Mouse (Mus musculus) T-helper 1 cell (primary cell): ENCODE data around the gene Zfp775.
"Not testable (repeated sequence)": the region's sequence is repeated elsewhere in the genome, so short reads cannot be mapped to it uniquely, and the experiment has no call there.

Experiments used
- in situ Hi-C: fragments of 300-600 bp; cut with MboI, MseI; formaldehyde crosslinking; loops from one replicate; pipeline ENCODE4 v1.15.1; 2025; ENCODE audit warnings: high pct_unique_total_duplicates

Zfp775 gene

DNA sequence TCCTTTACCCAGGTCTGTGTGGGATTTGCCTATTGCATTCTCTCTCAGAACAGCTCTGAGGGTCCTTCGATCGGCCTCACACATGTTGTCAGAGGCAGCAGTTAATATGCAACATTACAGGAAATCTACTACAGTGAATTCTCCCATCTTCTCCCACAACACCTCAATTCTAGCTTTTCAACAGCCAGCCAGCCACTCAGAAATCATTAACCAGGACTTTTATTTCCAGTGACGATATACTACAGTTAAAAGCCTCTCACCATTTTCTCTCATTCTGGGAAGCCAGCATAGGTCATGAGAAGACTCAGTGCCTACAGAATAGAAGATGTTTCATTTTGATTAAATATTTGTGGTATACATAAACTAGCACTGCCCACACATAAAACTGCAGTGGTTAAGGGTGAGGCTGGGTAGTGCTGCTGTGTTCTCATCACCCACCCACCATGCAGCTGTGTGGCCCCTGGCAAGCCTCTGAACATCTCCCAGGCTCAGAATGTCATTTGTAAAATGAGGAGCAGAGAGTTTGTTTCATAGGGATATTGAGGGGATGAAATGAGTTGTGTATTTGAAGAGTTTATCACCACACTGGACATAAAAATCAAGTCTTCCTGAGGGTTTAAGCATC is 10.5 kb upstream of the Zfp775 start:
- in situ Hi-C loops: no loop called here

DNA sequence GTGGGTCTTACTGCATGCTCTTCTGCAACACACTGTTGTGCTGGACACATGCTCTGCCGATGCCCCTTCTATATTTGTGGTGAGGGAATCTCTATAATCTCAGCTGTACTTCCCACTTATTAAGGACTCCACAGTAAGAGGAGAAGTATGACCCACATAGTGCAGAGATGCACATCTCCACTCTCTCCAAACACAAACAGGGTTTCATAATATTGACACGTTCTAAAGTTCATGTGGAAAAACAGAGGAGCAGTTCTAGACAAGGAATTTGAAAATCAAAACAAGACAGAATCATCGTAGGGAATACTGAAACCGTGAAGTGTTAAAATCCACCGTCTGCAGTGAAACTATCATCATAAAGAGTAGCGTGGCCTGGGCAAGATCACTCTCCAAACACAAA is 10.0 kb upstream of the Zfp775 start:
- in situ Hi-C loops: no loop called here

DNA sequence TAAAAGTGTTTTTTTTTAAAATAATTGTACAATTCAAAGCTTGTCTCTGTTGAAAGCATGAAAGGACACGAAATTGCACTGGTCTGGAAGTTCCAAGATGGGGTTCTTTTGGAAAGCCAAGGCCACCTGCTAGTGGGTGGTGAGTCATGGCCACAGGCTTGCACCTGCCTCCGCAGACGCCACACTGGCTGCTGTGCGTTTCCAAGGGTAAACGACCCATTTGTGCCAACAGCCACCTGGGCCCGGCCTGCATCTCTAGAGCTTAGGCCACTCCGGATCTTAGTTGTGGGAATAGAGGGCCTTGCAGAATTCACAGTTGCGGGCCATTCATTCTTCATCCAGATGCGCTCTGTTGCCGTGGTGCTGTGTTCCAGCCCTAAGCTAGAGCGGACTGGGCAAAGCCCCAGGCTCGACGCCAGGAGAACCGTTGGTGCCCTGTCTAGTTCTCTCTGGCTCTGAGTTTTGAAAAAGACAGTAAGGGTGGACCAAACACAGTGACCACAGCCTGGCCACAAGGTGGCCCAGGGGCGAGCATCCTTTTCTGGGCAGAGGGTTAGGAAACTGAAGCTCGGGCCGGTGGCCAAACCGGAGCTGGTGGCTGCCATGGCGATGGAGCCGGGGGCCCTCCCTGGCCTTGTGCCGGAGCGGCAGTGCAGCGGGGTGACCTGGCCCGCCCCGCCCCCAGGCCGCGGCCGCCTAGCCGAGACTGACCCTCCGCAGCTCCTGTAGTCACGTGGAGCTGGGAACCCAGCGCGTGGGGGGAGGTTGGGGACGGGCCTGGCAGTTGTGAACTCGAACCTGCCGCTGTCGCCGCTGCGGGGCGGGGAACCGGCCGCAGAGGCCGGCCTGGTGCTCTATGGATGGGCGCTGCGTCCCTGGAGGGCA is 8.5 kb upstream of the Zfp775 start, which contains the start of the genes Repin1 and Gm44965:
Repin1 (plus strand) TSS at position 726 of the 885 bp plus-strand sequence.
Gm44965 (plus strand) TSS at position 784 of the 885 bp plus-strand sequence.
- in situ Hi-C loops: no loop called here

DNA sequence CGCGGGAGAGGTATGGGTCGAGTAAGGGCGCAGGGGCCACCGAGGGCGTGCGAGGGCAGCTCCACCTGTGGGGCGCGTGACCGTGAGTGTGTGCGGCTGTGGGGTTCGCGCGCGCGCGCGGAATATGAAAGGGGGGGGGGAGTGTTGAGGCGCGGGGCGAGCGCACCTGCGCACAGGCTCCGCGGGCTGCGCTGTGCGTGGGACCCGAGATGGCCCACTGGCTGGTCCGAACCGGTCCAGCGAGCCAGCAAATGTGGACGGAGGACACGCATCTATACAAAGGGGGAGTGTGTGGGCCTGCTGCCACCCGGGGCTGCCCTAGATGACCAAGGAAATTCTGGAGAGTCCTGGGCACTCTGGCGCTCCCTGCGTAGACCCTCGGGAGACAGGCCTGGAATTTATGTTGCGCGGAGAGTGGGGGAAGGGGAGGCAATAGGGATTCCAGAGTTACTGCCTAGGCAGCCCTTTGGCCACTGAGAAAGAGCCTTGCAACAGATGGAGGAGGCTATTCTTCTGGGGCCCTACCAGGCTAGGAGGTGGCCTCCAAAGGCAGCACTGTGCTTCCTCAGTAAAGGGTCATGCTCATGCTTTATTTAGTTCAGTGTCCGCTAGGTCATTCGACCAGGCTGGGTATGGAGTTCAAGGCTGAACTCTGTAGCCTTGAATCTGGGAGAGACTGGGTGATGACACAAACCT is 7.7 kb upstream of the Zfp775 start:
- in situ Hi-C loops: no loop called here

DNA sequence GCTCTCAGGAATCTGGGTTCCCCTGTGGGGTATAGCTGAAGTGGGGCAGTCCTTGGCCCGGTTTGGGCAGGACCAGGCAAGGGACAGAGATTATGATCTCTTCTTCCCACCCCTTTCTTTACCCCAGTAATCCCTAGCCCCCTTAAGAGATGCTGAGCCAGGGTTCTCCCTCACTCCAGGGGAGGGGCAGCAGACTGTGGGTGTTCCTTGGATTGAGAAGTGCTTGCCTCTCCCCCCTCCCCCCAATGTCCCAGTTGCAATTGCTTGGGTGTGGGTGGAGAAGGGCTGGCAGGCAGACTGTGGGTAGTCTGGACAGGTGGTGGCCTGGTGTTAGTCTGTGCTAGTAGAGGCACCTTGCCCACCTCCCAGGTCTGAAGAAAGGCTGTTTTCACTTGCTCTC is 6.6 kb upstream of the Zfp775 start:
- in situ Hi-C loops: no loop called here

DNA sequence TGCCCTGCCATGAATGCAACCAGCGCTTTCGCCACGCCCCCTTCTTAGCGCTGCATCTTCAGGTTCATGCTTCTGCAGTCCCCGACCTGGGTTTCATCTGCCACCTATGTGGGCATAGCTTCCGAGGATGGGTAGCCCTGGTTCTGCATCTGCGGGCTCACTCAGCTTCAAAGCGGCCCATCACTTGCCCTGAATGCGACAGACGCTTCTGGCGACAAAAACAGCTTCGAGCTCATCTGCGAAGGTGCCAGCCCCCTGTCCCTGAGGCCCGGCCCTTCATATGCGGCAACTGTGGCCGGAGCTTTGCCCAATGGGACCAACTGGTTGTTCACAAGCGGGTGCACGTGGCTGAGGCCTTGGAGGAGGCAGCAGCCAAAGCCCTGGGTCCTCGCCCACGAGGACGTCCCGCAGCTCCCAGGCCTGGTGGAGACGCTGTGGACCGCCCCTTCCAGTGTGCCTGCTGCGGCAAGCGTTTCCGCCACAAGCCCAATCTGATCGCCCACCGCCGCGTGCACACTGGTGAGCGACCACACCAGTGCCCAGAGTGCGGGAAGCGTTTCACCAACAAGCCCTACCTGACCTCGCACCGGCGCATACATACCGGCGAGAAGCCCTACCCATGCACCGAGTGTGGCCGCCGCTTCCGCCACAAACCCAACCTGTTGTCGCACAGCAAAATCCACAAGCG is 5.2 kb upstream of the Zfp775 start:
- in situ Hi-C loops: no loop called here

DNA sequence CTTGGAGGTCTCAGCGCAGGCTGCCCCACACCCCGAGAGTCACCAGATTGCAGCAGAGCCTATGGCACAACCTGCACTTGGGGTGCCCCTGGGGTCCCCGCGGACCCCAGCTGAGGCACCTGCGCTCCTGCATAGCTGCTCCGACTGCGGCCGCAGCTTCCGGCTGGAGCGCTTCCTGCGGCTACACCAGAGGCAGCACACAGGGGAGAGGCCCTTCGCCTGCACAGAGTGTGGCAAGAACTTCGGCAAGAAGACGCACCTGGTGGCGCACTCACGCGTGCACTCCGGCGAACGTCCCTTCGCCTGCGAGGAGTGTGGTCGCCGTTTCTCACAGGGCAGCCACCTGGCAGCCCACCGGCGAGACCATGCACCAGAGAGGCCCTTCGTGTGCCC is 4.6 kb upstream of the Zfp775 start:
- in situ Hi-C loops: no loop called here

DNA sequence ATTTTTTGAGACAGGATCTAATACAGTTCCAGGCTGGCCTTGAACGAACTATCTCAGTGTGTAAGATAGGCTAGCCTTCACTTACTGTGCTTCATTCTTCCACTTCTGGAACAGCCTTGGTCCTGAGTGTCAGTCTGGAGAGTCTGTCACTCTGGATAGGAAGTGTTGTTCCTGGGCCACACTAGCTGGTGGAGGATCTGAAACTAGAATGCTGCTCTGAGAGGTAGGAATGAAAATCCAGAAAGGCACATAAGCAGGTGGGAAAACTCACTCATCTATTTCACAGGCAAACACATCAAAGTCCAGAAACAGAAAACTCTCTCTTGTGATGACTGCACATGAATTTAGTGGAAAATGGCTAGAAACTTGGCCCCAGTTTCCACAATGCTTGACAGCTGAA is 1.3 kb upstream of the Zfp775 start:
- in situ Hi-C loops: no loop called here

DNA sequence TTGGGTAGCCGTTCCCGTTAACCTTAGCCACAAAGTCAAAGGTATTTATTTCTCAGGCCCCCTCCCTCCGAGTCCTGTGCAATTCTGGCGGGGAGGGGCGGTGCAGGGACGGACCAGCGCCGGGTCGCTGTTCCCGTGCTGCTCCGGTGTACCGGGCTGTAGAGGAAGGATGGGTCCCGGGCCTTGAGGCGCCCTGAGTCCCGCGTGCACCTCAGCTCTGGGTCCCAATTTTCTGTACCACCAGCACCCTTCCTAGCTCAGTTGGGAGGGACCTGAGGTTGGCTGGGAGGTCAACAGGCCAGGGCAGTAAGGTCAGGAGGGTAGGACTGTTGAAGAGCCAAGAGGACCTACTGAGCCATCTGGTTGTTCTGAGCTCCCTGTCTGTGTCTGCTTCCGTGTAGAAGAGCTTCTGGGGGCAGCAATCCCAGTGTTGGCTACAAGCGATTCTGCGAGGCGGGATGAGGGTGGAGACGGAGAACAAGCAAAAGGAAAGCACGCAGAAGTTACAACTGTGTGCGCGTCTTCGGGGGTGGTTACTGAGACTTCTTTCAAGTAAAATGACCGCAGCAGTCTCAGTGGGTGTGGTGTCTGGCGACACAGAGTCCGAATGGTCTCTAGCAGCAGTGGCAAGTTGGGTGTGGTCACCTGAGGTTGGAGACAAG is 348 bp downstream of the Zfp775 start:
- in situ Hi-C loops: no loop called here

DNA sequence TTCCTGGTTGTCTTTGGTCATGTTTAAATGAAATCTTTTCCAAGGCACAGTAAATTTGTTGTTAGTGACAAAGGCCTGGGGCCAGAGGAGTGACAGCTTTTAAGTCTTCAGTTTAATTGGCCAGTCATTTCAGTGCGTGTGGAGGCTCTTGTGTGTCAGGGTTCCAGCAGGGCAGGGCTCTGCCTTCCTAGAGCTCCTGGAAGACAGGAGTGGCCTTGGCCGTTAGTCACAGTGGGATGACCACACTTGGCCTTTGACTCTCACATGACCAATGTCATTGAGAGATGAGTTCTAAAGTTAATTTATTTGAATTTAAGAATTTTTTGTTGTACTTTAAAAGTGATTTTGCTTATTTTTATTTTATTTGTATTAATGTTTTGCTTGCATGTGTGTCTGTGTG is 6.3 kb downstream of the Zfp775 start:
- in situ Hi-C loops: no loop called here

DNA sequence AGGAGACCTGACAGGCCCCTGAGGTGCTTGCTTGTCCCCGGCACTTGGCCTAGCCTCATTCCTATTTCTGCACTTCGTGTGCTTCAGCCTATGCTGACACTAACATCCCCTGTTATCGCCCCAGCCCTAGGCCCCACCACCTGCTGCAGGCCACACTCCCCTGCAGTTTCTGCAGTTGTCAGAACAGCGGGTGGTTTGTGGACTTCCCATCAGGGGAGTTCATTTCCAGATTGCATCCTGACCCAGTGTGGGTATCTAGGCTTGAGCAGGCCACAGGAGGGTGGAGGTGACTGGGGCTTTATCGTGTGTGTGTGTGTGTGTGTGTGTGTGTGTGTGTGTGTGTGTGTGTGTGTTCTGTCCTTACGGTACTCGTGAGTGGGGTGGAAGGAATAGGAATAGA is 7.6 kb downstream of the Zfp775 start:
- in situ Hi-C loops: no loop called here

DNA sequence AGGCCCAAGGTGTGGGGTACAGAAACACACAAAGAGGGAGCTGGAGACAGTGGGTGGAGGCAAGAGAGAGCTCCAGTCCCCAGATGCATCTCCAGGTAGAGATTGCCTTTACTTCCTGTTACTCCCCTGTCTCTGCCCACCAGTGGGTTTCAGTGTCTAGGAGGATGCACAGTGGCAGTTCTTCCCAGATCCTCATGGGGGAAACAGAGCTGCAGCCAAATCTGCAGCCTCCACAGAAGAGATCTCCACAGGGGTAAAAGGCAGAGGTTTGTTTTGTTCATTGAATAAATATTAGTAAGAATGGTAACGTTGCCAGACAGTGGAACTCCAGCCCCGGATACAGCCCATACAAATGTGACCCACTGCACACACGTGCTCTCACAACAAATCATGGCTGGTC is 8.8 kb downstream of the Zfp775 start:
- in situ Hi-C loops: no loop called here

DNA sequence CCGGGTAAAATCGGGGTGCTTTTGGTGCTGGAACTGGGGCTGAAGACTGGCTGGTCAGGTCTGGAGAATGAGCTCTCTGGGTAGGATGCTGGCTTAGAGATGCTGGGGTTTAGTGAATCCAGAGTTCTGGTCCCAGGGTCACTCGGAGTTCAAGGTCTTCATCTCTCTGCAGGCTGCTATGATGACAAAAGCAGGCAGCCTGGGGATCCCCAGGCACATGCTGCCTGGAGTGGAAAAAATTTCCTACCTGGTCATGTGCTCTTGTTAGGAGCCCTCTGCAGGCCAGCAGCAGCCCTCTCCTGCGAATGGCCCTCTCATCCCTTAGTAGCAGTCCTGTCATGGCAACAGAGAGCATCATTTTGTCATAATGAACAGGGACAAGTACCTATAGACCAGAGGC is 11.6 kb downstream of the Zfp775 start:
- in situ Hi-C loops: no loop called here

DNA sequence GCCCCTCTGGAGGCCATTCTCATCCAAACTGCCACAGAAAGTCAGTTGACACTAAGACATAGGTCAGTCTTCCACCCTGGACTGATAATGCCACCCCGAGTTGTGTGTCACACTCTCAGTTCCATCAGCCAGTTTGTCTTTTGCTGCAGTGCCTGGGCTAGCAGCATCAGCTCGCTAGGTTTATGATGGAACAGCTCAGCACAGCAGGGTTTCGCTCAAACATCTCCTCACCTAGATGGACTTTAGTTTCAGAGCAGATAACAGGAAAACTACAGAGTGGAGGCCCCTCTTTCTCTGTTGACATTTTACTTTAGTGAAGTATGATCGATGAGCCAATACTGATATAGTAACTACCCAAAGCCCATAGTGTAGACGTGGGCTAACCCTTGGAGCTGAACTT is 12.9 kb downstream of the Zfp775 start:
- in situ Hi-C loops: no loop called here

DNA sequence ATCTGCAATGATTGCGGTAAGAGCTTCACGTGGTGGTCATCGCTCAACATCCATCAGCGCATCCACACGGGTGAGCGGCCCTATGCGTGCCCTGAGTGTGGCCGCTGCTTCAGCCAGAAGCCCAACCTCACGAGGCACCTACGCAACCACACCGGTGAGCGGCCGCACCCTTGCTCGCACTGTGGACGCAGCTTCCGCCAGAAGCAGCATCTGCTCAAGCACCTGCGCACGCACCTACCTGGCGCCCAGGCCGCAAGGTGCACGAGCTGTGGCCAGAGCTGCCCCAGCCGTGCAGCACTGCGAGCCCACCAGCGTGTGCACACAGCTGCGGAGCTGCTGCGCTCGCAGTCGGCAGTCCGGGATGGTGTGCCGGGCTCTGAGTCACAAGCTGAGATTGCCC is 18.2 kb downstream of the Zfp775 start:
- in situ Hi-C loops: no loop called here

DNA sequence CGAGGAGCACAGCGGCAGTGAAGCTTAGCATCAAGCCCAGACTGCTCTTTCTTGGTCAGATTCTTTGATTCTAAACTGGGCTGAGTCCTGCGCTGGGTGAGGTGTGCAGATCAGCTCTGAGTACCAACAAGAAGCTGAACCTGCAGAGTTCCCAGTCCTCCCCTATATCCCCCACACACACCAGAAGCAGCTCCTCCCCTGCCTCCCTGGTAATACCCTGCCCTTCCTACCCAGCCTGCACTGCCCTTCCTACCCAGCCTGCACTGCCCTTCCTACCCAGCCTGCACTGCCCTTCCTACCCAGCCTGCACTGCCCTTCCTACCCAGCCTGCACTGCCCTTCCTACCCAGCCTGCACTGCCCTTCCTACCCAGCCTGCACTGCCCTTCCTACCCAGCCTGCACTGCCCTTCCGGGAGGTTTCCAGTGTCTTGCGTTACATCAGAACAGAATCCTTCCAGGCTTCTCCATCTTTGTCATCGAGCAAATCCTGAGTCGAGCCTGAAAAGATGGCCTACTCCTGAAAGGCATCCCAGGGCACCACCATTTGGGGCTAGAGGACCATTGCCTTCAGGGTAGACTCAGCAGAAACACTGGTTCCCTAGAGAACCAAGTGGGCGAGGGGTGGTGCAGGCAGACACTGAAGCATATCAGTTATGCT is 20.5 kb downstream of the Zfp775 start:
- in situ Hi-C loops: not testable (repeated sequence)

DNA sequence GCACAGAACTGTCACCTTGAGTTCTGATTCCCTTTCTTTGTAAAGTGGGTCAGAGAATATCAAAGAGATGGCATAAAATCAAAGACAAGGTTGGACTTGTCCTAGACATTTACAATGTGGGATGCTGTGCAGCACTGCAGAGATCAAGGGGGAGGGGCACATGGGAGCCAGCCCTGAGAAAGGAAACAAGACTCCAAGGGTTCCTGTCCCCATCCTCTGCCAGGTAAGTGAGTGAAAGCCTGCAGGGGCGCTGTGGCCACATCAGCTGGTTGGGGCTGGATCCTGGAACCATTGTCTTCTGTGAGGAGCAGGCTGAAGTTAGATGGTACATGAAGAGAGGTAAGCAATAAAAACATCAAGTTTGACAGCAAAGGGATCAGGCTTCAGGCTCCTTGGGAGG is 21.6 kb downstream of the Zfp775 start:
- in situ Hi-C loops: no loop called here

DNA sequence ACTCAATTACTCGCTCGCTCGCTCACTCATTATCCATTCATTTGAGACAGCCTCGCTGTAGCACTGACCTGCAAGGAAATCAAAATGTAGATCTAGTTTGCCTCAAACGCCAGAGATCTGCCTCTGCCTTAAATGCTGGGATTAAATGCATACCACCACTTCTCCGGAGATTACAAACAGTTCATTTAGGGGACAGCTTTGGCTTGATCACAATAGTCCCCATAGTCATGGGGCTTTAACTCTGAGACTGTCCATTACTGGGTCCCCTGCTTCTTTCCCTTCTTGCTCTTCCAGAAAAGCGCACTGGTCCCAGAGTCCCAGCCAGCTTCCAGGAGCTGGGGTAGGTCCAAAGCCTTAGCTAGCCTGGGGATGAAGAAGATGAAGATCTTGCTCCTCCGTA is 24.6 kb downstream of the Zfp775 start, which contains the start of gene AI854703:
AI854703 (plus strand) TSS at position 301 of the 400 bp plus-strand sequence.
- in situ Hi-C loops: no loop called here

DNA sequence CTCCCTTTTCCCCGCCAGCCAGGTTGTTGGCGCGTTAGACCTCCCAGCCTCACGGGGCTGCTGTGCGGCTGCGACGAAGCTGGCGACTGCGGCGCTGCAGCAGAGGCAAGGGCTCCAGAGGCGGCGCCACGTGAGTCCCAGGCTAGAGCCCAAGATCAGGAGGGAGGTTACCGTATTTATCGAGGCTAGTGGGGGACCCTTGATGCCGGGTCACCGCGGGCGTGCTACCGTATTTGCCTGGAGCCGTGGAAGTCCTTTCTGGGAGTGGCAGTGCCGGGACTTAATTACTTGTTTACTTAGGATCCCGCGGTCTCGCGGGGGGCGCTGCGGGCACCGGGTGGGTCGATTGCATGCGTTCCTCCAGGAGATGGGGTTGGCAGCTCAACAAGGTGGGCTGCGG is 25.1 kb downstream of the Zfp775 start:
- in situ Hi-C loops: no loop called here

DNA sequence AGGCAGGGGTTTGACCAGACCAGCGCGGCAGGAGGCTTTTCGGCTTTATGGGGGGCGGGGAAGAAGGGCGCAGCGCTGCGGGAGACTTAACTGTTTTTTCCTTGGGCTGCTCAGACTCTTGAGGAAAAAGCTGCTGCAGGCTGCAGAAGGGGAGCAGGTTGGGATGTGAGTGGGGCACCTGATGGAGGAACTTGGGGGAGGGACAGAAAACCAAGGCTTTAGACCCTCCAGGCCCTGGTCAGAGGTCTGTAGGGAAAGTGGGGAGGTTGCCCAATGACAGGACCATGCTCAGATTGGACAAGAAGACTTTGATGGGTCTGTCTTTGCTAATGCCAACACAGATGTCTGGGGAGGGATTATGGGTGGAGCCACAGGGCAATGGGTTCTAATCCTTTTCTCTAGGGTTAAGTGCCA is 25.7 kb downstream of the Zfp775 start:
- in situ Hi-C loops: no loop called here

DNA sequence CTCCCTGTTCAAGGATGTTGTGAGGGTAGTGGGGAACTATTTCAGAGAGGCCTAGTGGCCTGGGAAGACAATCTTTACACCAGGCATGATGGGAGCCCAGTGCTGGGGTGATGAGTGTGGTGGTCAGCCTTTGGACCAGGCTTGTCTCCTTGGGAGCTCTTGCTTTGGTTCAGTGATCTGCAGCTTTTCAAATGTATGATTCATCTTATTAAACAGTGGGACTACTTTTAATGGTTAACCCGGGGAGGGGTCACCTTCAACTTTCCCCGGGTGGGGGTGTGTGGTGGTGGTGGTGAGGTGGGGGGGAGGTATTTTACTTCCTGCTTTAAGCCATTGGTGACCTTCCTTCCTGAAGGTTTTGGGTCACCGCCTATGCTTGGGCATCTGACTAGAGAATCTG is 26.5 kb downstream of the Zfp775 start:
- in situ Hi-C loops: no loop called here
